8 mouse cellular contexts compared by ENCODE assay signal in genomic region chr3:105958204-105958603, GRCm38 (mm10). TPM values are rescaled to one million over a fixed set of nuclear protein-coding genes. Genes with fewer than 3 reads are reported as not detected.
DNase-seq lines count a peak whose midpoint lies in the region; ATAC-seq and TF ChIP-seq lines count a peak whose summit lies in the region.

No protein-coding gene starts in this region.

- H3K79me2 ChIP-seq in CH12.LX (replicated peaks; ENCODE audit: control insufficient read depth, extremely low read depth, insufficient read depth, poor library complexity, severe bottlenecking) = peaks cover 59% of the 10 kb centered on the region

- TF ChIP-seq CTCF in CH12.LX (conservative IDR thresholded peaks at IDR 0.05 in 1 of 2, IDR thresholded peaks at IDR 0.05 in 1 of 2; ENCODE audit: low read depth in 2 of 2, low read length in 2 of 2) = no peak

- H3K4me2 ChIP-seq in heart, embryonic 12.5 days = peak overlapping the region; percentile 89
- H3K4me2 ChIP-seq in CH12.LX (ENCODE audit: insufficient read depth, low read depth, poor library complexity, severe bottlenecking) = peak overlapping the region; percentile 96
- peak overlapping the region; percentile 70 for H3K4me2 ChIP-seq in forebrain, embryonic 13.5 days
- peak overlapping the region; percentile 91 for H3K4me2 ChIP-seq in liver, embryonic 15.5 days

- no peak for TF ChIP-seq POLR2A in CH12.LX (IDR thresholded peaks at IDR 0.05; ENCODE audit: low read depth, low read length)

- H3K4me1 ChIP-seq in heart, embryonic 12.5 days (replicated peaks) = peaks cover 21% of the 10 kb centered on the region
- peaks cover 2 to 50% of the 10 kb centered on the region in 2 experiments; a peak in 3 of 4 replicates for H3K4me1 ChIP-seq in CH12.LX (ENCODE audit: control insufficient read depth in 1 of 2, insufficient read depth in 2 of 2)
- peaks cover 31% of the 10 kb centered on the region for H3K4me1 ChIP-seq in forebrain, embryonic 13.5 days
- peaks cover 31% of the 10 kb centered on the region for H3K4me1 ChIP-seq in liver, embryonic 15.5 days (replicated peaks)

- dilution Hi-C loops in CH12.LX (cut with MboI; ENCODE audit: extremely low pct_ligation_motif_present, extremely low pct_unique_long_range_greater_than_20kb, low sequenced_read_pairs) = no loop called here

- TF ChIP-seq RAD21 in CH12.LX (IDR thresholded peaks at IDR 0.05; ENCODE audit: low read depth, low read length) = no peak

- WGBS in heart, embryonic 12.5 days = 39% methylated on average over 5 of the region's 5 CpGs
- 41% methylated on average over 5 of the region's 5 CpGs for WGBS in forebrain, embryonic 13.5 days
- WGBS in liver, embryonic 15.5 days (ENCODE audit: insufficient replicate concordance) = 40% methylated on average over 5 of the region's 5 CpGs

- H3K36me3 ChIP-seq in heart, embryonic 12.5 days = peaks cover 40% of the 10 kb centered on the region
- H3K36me3 ChIP-seq in CH12.LX (replicated peaks in 1 of 2; ENCODE audit: control insufficient read depth in 1 of 2, insufficient read depth in 1 of 2, low read length in 1 of 2) = peaks cover 24 to 68% of the 10 kb centered on the region in 2 experiments
- peaks cover 47% of the 10 kb centered on the region for H3K36me3 ChIP-seq in forebrain, embryonic 13.5 days (ENCODE audit: poor library complexity, severe bottlenecking)
- H3K36me3 ChIP-seq in liver, embryonic 15.5 days (replicated peaks) = peaks cover 54% of the 10 kb centered on the region

- no peak for DNase-seq in heart, postnatal 10 days
- no peak for DNase-seq in CH12.LX (ENCODE audit: extremely low read depth)
- DNase-seq in B cell, adult 2 months = no peak
- DNase-seq in gastrocnemius, adult 8-10 months (ENCODE audit: low spot score in 2 of 2) = no peak
- no peak for DNase-seq in kidney, adult 8-10 months

- no peak for TF ChIP-seq EP300 in CH12.LX (IDR thresholded peaks at IDR 0.05; ENCODE audit: low read length)

- H3K27me3 ChIP-seq in heart, embryonic 12.5 days (replicated peaks) = no peaks in the 10 kb centered on the region
- H3K27me3 ChIP-seq in CH12.LX (replicated peaks) = no peaks in the 10 kb centered on the region
- H3K27me3 ChIP-seq in forebrain, embryonic 13.5 days = no peaks in the 10 kb centered on the region
- no peaks in the 10 kb centered on the region for H3K27me3 ChIP-seq in liver, embryonic 15.5 days

- peak overlapping the region; percentile 94 for H3K27ac ChIP-seq in heart, embryonic 12.5 days (ENCODE audit: poor library complexity, severe bottlenecking)
- H3K27ac ChIP-seq in CH12.LX (ENCODE audit: insufficient read depth, low read depth) = no peak overlapping the region
- H3K27ac ChIP-seq in forebrain, embryonic 13.5 days = no peak overlapping the region
- H3K27ac ChIP-seq in liver, embryonic 15.5 days (replicated peaks) = peak overlapping the region; percentile 91

- no peaks in the 10 kb centered on the region for H3K9me3 ChIP-seq in heart, embryonic 12.5 days (replicated peaks)
- no peaks in the 10 kb centered on the region for H3K9me3 ChIP-seq in CH12.LX (replicated peaks; ENCODE audit: low read length)
- H3K9me3 ChIP-seq in forebrain, embryonic 13.5 days (replicated peaks) = no peaks in the 10 kb centered on the region
- H3K9me3 ChIP-seq in liver, embryonic 15.5 days (replicated peaks) = no peaks in the 10 kb centered on the region

- no peak for ATAC-seq in heart, embryonic 12.5 days (ENCODE audit: insufficient number of reproducible peaks, low FRiP score)
- ATAC-seq in forebrain, embryonic 13.5 days = no peak
- ATAC-seq in liver, embryonic 15.5 days (ENCODE audit: insufficient read depth) = no peak

- peak overlapping the region; percentile 78 for H3K4me3 ChIP-seq in heart, embryonic 12.5 days
- peak overlapping the region; percentile 84 to 98 (median 95) for H3K4me3 ChIP-seq in CH12.LX (replicated peaks in 1 of 3; ENCODE audit: low read depth in 2 of 3, low read length in 2 of 3, poor library complexity in 1 of 3)
- peak overlapping the region; percentile 91 for H3K4me3 ChIP-seq in forebrain, embryonic 13.5 days
- H3K4me3 ChIP-seq in liver, embryonic 15.5 days (replicated peaks) = peak overlapping the region; percentile 76

- in situ Hi-C loops in CH12.LX (cut with MboI; ENCODE audit: low pct_ligation_motif_present, low pct_unique_long_range_greater_than_20kb, low sequenced_read_pairs) = loop anchor here (5.0 kb wide), 1 partner anchor 56 kb away; no protein-coding TSS in a partner anchor

- intact Hi-C loops in heart, postnatal 10 days (cut with DNase I) = loop anchor here (5.0 kb wide), 1 partner anchor 281 kb away; no protein-coding TSS in a partner anchor

- H3K9ac ChIP-seq in heart, embryonic 12.5 days = peak overlapping the region; percentile 98
- H3K9ac ChIP-seq in CH12.LX (ENCODE audit: insufficient read depth, low read depth) = peak overlapping the region; percentile 92
- peak overlapping the region; percentile 93 for H3K9ac ChIP-seq in forebrain, embryonic 13.5 days
- peak overlapping the region; percentile 84 for H3K9ac ChIP-seq in liver, embryonic 15.5 days

TF ChIP-seq in CH12.LX, 34 proteins besides CTCF, POLR2A, EP300 and RAD21:
- TF ChIP-seq MXI1 (IDR thresholded peaks at IDR 0.05; ENCODE audit: low read depth, low read length) = no peak
- TF ChIP-seq SIN3A (IDR thresholded peaks at IDR 0.05; ENCODE audit: low read length) = peak; percentile 67; the same call in 1 of the 2 replicates

RNA-seq across cellular contexts. Expression of gene Wdr77, which starts 1.0 kb away (rescaled TPM):
- 89.4 and 89.9 TPM in 2 replicates for polyA plus RNA-seq in heart, embryonic 12.5 days (2016; fragmentation: Nextera tagmentation; extraction: Ambion mirVana)
- 10 to 100 TPM; 47.7 to 54.4 TPM for total RNA-seq in heart, postnatal 10 days (2021)
- total RNA-seq in CH12.LX (2012; rRNA removed) (87.4 and 114 TPM in 2 replicates), CH12.LX (2014; rRNA removed) (86.7 and 91.2 TPM in 2 replicates)
- 203 and 235 TPM in 2 replicates for polyA plus RNA-seq in CH12.LX (2012; ENCODE audit: insufficient read length, low read depth)
- polyA plus RNA-seq in forebrain, embryonic 13.5 days (2015; fragmentation: Nextera tagmentation; extraction: Ambion mirVana) = 113 and 122 TPM in 2 replicates
- 39.8 and 41.1 TPM in 2 replicates for polyA plus RNA-seq in liver, embryonic 15.5 days (2015; fragmentation: Nextera tagmentation; extraction: Ambion mirVana)
- 10 to 100 TPM; 30.4 to 36.9 (median 33.5) TPM for total RNA-seq in gastrocnemius, adult 8-10 months (2022)

RNA-seq across cellular contexts. Expression of gene Atp5f1, which starts 1.7 kb away (rescaled TPM):
- 745 and 746 TPM in 2 replicates for polyA plus RNA-seq in heart, embryonic 12.5 days (2016; fragmentation: Nextera tagmentation; extraction: Ambion mirVana)
- 100 to 1,000 TPM; 916 to 930 TPM for total RNA-seq in heart, postnatal 10 days (2021)
- total RNA-seq in CH12.LX (2012; rRNA removed) (317 and 342 TPM in 2 replicates), CH12.LX (2014; rRNA removed) (676 and 764 TPM in 2 replicates)
- 494 and 505 TPM in 2 replicates for polyA plus RNA-seq in CH12.LX (2012; ENCODE audit: insufficient read length, low read depth)
- 528 and 564 TPM in 2 replicates for polyA plus RNA-seq in forebrain, embryonic 13.5 days (2015; fragmentation: Nextera tagmentation; extraction: Ambion mirVana)
- polyA plus RNA-seq in liver, embryonic 15.5 days (2015; fragmentation: Nextera tagmentation; extraction: Ambion mirVana) = 286 and 308 TPM in 2 replicates
- 100 to 1,000 TPM; 508 to 548 (median 541) TPM for total RNA-seq in gastrocnemius, adult 8-10 months (2022)

RNA-seq across cellular contexts. Expression of gene Ovgp1, which starts 15.3 kb away (rescaled TPM):
- polyA plus RNA-seq in heart, embryonic 12.5 days (2016; fragmentation: Nextera tagmentation; extraction: Ambion mirVana) = 1.9 TPM in 2 replicates
- under 1 TPM; 0.15 to 0.24 TPM for total RNA-seq in heart, postnatal 10 days (2021)
- total RNA-seq in CH12.LX (2012; rRNA removed) (1.4 and 1.6 TPM in 2 replicates), CH12.LX (2014; rRNA removed) (2.3 TPM in 2 replicates)
- 4.3 and 5.6 TPM in 2 replicates for polyA plus RNA-seq in CH12.LX (2012; ENCODE audit: insufficient read length, low read depth)
- 3.0 and 3.6 TPM in 2 replicates for polyA plus RNA-seq in forebrain, embryonic 13.5 days (2015; fragmentation: Nextera tagmentation; extraction: Ambion mirVana)
- polyA plus RNA-seq in liver, embryonic 15.5 days (2015; fragmentation: Nextera tagmentation; extraction: Ambion mirVana) = 0.36 and 0.74 TPM in 2 replicates
- total RNA-seq in gastrocnemius, adult 8-10 months (2022) = 1 to 10 TPM in 1 of 4 experiments, under 1 TPM in 3; 0.48 to 1.3 (median 0.71) TPM

RNA-seq across cellular contexts. Expression of gene I830077J02Rik, which starts 25.7 kb away (rescaled TPM):
- 2.1 and 2.9 TPM in 2 replicates for polyA plus RNA-seq in heart, embryonic 12.5 days (2016; fragmentation: Nextera tagmentation; extraction: Ambion mirVana)
- 1 to 10 TPM in 1 of 2 experiments, under 1 TPM in 1; 0.69 to 1.3 TPM for total RNA-seq in heart, postnatal 10 days (2021)
- total RNA-seq in CH12.LX (2012; rRNA removed) (0.84 and 1.3 TPM in 2 replicates), CH12.LX (2014; rRNA removed) (2.9 and 3.2 TPM in 2 replicates)
- 8.3 and 10.2 TPM in 2 replicates for polyA plus RNA-seq in CH12.LX (2012; ENCODE audit: insufficient read length, low read depth)
- polyA plus RNA-seq in forebrain, embryonic 13.5 days (2015; fragmentation: Nextera tagmentation; extraction: Ambion mirVana) = 0.21 and 0.28 TPM in 2 replicates
- 3.2 and 3.5 TPM in 2 replicates for polyA plus RNA-seq in liver, embryonic 15.5 days (2015; fragmentation: Nextera tagmentation; extraction: Ambion mirVana)
- under 1 TPM in 2 of 4 experiments, not detected in 2; 0.17 to 0.43 TPM for total RNA-seq in gastrocnemius, adult 8-10 months (2022)

RNA-seq across cellular contexts. Expression of gene Pifo, which starts 56.2 kb away (rescaled TPM):
- not detected in 2 replicates for polyA plus RNA-seq in heart, embryonic 12.5 days (2016; fragmentation: Nextera tagmentation; extraction: Ambion mirVana)
- not detected for total RNA-seq in heart, postnatal 10 days (2021)
- total RNA-seq in CH12.LX (2012; rRNA removed) (5.4 and 8.1 TPM in 2 replicates), CH12.LX (2014; rRNA removed) (13.7 and 16.4 TPM in 2 replicates)
- 7.1 and 7.7 TPM in 2 replicates for polyA plus RNA-seq in CH12.LX (2012; ENCODE audit: insufficient read length, low read depth)
- 4.0 and 5.3 TPM in 2 replicates for polyA plus RNA-seq in forebrain, embryonic 13.5 days (2015; fragmentation: Nextera tagmentation; extraction: Ambion mirVana)
- not detected in 2 replicates for polyA plus RNA-seq in liver, embryonic 15.5 days (2015; fragmentation: Nextera tagmentation; extraction: Ambion mirVana)
- under 1 TPM in 2 of 4 experiments, not detected in 2; 0.36 to 0.54 TPM for total RNA-seq in gastrocnemius, adult 8-10 months (2022)

Comparison
In these comparisons a context has a peak if more than half of its experiments do, and no peak if none do; other contexts are left out.
1. H3K27ac ChIP-seq: peak in heart, embryonic 12.5 days (single experiment) and liver, embryonic 15.5 days (single experiment); none in CH12.LX (single experiment) and forebrain, embryonic 13.5 days (single experiment).
2. Peak in every context shown above with its lines, with median percentiles within 50 percentile points of each other: H3K4me2 ChIP-seq, H3K4me3 ChIP-seq and H3K9ac ChIP-seq.